ENCODE assay signal across 11 mouse cellular contexts in the genomic region with DNA sequence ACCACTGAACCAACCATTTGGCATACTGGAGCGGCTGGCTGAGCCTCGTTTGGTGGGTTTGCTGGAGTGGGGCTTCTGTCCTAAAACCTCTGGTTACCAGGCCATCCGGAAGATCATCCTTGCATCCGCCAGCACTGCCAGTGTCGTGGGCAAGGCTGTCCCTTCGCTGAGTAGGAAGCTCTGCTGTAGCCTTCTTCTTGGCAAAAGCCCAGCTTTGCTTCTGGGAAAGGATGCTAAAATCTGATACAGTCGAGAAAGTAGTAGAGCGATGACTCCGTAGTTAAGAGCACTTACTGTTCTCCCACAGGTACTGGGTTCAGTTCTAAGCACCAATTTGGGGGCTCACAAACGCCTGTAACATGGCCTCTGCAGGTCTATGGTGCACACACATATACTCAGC. TPM values are rescaled to one million over a fixed set of nuclear protein-coding genes. Genes with fewer than 3 reads are reported as not detected.
A peak's percentile ranks its signal among the peaks of the same experiment; 100 is the strongest.
DNase-seq lines count a peak whose midpoint lies in the region; ATAC-seq and TF ChIP-seq lines count a peak whose summit lies in the region.
"Had no signal": no experiment of that assay in that cellular context is flagged by ENCODE, and none has a peak within 500 bp of the region (broad histone marks: within the 10 kb centered on the region; RNA-seq: fewer than 3 reads in every experiment).

No protein-coding gene starts in this region.

- no peaks in the 10 kb centered on the region for H3K27me3 ChIP-seq in intestine, postnatal 0 days (replicated peaks; ENCODE audit: control insufficient read depth, insufficient read depth, low read length)
- H3K27me3 ChIP-seq in neural tube, embryonic 15.5 days (replicated peaks): no peaks in the 10 kb centered on the region
- H3K27me3 ChIP-seq in hindbrain, embryonic 14.5 days (ENCODE audit: control insufficient read depth, insufficient read depth, low read length): no peaks in the 10 kb centered on the region

- H3K4me2 ChIP-seq in intestine, postnatal 0 days (replicated peaks; ENCODE audit: low read depth): peak overlapping the region; percentile 56
- peak overlapping the region; percentile 27 for H3K4me2 ChIP-seq in neural tube, embryonic 15.5 days
- no peak overlapping the region for H3K4me2 ChIP-seq in hindbrain, embryonic 14.5 days (replicated peaks)

- H3K27ac ChIP-seq in left cerebral cortex, adult 2 months: peak overlapping the region; percentile 34; the same call in 1 of the 2 replicates
- H3K27ac ChIP-seq in intestine, postnatal 0 days (ENCODE audit: low read depth, low read length): no peak overlapping the region
- H3K27ac ChIP-seq in neural tube, embryonic 15.5 days (replicated peaks): no peak overlapping the region
- H3K27ac ChIP-seq in hindbrain, embryonic 14.5 days: no peak overlapping the region

- no peaks in the 10 kb centered on the region for H3K36me3 ChIP-seq in intestine, postnatal 0 days (ENCODE audit: control insufficient read depth, insufficient read depth)
- no peaks in the 10 kb centered on the region for H3K36me3 ChIP-seq in neural tube, embryonic 15.5 days
- H3K36me3 ChIP-seq in hindbrain, embryonic 14.5 days (replicated peaks; ENCODE audit: control insufficient read depth, insufficient read depth): no peaks in the 10 kb centered on the region
- H3K36me3 ChIP-seq: midbrain, embryonic 10.5 days had no signal

- ATAC-seq in frontal cortex, adult (ENCODE audit: low TSS enrichment): peak; percentile 70
- no peak for ATAC-seq in intestine, postnatal 0 days
- no peak for ATAC-seq in neural tube, embryonic 15.5 days (ENCODE audit: low FRiP score)
- no peak for ATAC-seq in hindbrain, embryonic 14.5 days (ENCODE audit: low FRiP score)
- ATAC-seq in erythroid progenitor cell, adult 5-6 weeks (replicated peaks; ENCODE audit: low FRiP score, poor library complexity, severe bottlenecking): no peak

- H3K4me3 ChIP-seq in left cerebral cortex, adult 2 months: no peak overlapping the region
- H3K4me3 ChIP-seq in intestine, postnatal 0 days (ENCODE audit: low read depth, low read length): no peak overlapping the region
- no peak overlapping the region for H3K4me3 ChIP-seq in neural tube, embryonic 15.5 days (replicated peaks)
- H3K4me3 ChIP-seq in hindbrain, embryonic 14.5 days (replicated peaks; ENCODE audit: low read length): no peak overlapping the region
- H3K4me3 ChIP-seq: midbrain, embryonic 10.5 days had no signal

- 0 out of 2 replicates have a peak, but pooled peaks cover 3% of the 10 kb centered on the region for H3K4me1 ChIP-seq in intestine, postnatal 0 days (replicated peaks; ENCODE audit: control insufficient read depth, insufficient read depth, low read length)
- peaks cover 7% of the 10 kb centered on the region; the same call in 1 of the 2 replicates for H3K4me1 ChIP-seq in neural tube, embryonic 15.5 days
- H3K4me1 ChIP-seq in hindbrain, embryonic 14.5 days (replicated peaks; ENCODE audit: control insufficient read depth, insufficient read depth, low read length): peaks cover 4% of the 10 kb centered on the region; the same call in 1 of the 2 replicates

- no peak for DNase-seq in frontal cortex, postnatal 14 days (ENCODE audit: low spot score in 2 of 2)
- peak in 1 of 2 experiments; percentile 28 for DNase-seq in left cerebral cortex, adult 2 months (ENCODE audit: extremely low spot score in 1 of 2, low spot score in 2 of 2)
- DNase-seq in left cerebral cortex, postnatal 4 days: no peak
- no peak for DNase-seq in hindbrain, embryonic 14.5 days (ENCODE audit: low spot score)
- DNase-seq: B cell, adult 2 months; thymus, adult 2 months had no signal

- 53% methylated on average over 10 of the region's 10 CpGs for WGBS in intestine, postnatal 0 days
- 76% methylated on average over 10 of the region's 10 CpGs for WGBS in neural tube, embryonic 15.5 days
- WGBS in hindbrain, embryonic 14.5 days: 74% methylated on average over 10 of the region's 10 CpGs

- intact Hi-C loops in left cerebral cortex, adult 2 months (cut with DNase I): loop anchor here (2.0 kb wide), 1 partner anchor 47 kb away; the partner anchor contains the start of gene Sipa1l1
- intact Hi-C loops in left cerebral cortex, postnatal 4 days (cut with DNase I): no loop called here

- no peak for TF ChIP-seq CTCF in left cerebral cortex, adult 2 months (IDR thresholded peaks at IDR 0.05)
- TF ChIP-seq CTCF in intestine, postnatal 0 days (IDR thresholded peaks at IDR 0.05; ENCODE audit: low read depth): no peak

- H3K9me3 ChIP-seq in intestine, postnatal 0 days (ENCODE audit: control insufficient read depth): no peaks in the 10 kb centered on the region
- H3K9me3 ChIP-seq in neural tube, embryonic 15.5 days (replicated peaks): no peaks in the 10 kb centered on the region
- no peaks in the 10 kb centered on the region for H3K9me3 ChIP-seq in hindbrain, embryonic 14.5 days (ENCODE audit: control insufficient read depth, low read length)
- H3K9me3 ChIP-seq: midbrain, embryonic 10.5 days had no signal

- H3K9ac ChIP-seq in intestine, postnatal 0 days (ENCODE audit: low read depth, low read length): no peak overlapping the region
- H3K9ac ChIP-seq in neural tube, embryonic 15.5 days (replicated peaks): no peak overlapping the region
- H3K9ac ChIP-seq in hindbrain, embryonic 14.5 days: no peak overlapping the region

RNA-seq across cellular contexts. Expression of gene Sipa1l1, which starts 47.2 kb away (rescaled TPM):
- total RNA-seq in left cerebral cortex, adult 2 months (2021): 100 to 1,000 TPM; 311 to 327 TPM
- 10 to 100 TPM; 76.5 to 80.0 TPM for total RNA-seq in left cerebral cortex, postnatal 4 days (2021)
- 10.2 and 12.6 TPM in 2 replicates for polyA plus RNA-seq in intestine, postnatal 0 days (2015; fragmentation: Nextera tagmentation; extraction: Ambion mirVana)
- 10.9 and 16.9 TPM in 2 replicates for polyA plus RNA-seq in neural tube, embryonic 15.5 days (2015; fragmentation: Nextera tagmentation; extraction: Ambion mirVana)
- 13.0 and 14.1 TPM in 2 replicates for polyA plus RNA-seq in hindbrain, embryonic 14.5 days (2014; fragmentation: Nextera tagmentation; extraction: Ambion mirVana)
- total RNA-seq in erythroid progenitor cell, adult 5-6 weeks (2015; ENCODE audit: low replicate concordance): 6.8 and 7.1 TPM in 2 replicates
- total RNA-seq in erythroid progenitor cell, adult 5-6 weeks (2017; ENCODE audit: low replicate concordance): 3.5 and 4.3 TPM in 2 replicates

Comparison
In these comparisons a context has a peak if more than half of its experiments do, and no peak if none do; other contexts are left out.
1. RNA of gene Sipa1l1, which starts 47.2 kb away (total RNA-seq): 311 to 327 TPM in left cerebral cortex, adult 2 months and 76.5 to 80.0 TPM in left cerebral cortex, postnatal 4 days; 3.5 to 7.1 TPM in erythroid progenitor cell, adult 5-6 weeks; every median in the first group is over 4 times any median in the second.